Mouse (Mus musculus): ENCODE measurements around the gene Smc5. TPM values are rescaled to one million over a fixed set of nuclear protein-coding genes. Genes with fewer than 3 reads are reported as not detected.
A peak's percentile ranks its signal among the peaks of the same experiment; 100 is the strongest.

The Smc5 gene
- polyA plus RNA-seq, 1 experiment from 2014 or later = 10.7 TPM

DNA sequence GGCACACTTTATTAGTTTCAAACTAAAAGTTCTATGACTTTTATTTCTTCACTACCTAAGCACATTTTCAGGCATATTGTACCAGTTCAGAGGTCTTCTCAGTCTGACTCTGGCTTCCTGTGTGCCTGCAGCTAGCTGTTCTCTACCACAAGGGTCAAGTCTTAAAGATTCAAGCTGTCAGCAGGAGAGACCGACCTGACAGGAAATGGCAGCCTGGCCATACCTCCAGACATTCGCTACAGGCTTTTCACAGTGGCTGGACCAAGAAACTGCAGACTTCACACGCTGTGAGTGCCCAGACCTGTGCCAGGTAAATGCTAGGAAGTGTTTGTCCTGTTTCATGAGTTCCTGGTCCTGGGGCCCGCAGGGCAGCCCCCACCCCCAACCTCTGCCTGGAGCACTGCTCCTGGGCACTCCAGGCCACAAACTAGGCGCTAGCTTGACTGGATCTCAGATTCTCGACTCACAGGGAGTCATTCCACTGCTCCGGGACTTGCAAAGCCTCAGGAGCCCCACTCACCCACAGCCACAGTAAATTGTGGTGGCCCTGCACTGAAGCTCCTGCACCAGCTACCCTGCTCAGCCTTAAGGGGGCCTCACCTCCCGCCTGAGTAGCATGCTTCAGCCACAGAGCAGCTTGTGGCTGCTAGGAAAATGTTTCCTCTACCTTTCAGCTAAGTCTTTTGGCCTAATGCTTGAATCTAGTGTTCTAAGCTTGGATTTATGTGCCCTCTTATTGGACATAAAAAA is 8.4 kb upstream of the Smc5 start:
- no peak for ATAC-seq (ENCODE audit: insufficient read depth)
- Histone ChIP-seq H3K4me1 (replicated peaks) (no peaks in the 10 kb centered on the region), H3K9me3 (replicated peaks) (no peaks in the 10 kb centered on the region; the same call in 1 of the 2 replicates), H3K4me3 (replicated peaks) (no peak overlapping the region), H3K9ac (no peak overlapping the region), H3K27ac (replicated peaks) (no peak overlapping the region), H3K4me2 (no peak overlapping the region), H3K36me3 (replicated peaks) (no peaks in the 10 kb centered on the region), H3K27me3 (no peaks in the 10 kb centered on the region)
- WGBS (ENCODE audit: insufficient replicate concordance) = 58% methylated on average over 8 of the region's 8 CpGs

DNA sequence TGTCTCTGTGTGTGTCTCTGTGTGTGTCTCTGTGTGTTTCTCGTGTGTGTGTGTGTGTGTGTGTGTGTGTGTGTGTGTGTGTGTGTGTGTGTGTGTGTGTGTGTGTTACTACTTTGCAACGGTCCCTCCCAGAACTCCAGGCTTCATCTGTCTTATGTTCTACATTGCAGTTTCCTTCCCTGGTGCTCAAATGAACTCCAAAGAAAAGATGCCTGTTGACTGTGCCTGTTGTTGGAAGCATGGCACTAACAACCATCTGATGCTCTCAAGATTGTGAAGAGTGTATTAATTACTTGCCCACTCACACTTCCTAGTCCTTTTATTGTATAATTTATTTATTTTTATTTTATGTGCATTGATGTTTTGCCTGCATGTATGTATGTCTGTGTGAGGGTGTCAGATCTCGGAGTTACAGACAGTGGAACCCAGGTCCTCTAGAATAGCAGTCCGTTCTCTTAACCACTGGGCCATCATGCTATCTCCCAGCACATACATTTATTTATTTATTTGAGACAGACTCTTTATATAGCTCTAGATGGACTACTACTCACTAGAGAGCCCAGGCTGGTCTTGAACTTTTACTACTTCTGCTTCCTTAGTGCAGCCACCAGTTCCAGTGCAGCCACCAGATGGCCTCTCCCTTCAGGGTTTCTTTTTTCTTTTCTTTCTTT is 492 bp upstream of the Smc5 start:
- Histone ChIP-seq H3K36me3 (replicated peaks) (no peaks in the 10 kb centered on the region), H3K4me1 (replicated peaks) (peaks cover 14% of the 10 kb centered on the region), H3K27ac (replicated peaks) (no peak overlapping the region), H3K27me3 (no peaks in the 10 kb centered on the region), H3K9me3 (replicated peaks) (no peaks in the 10 kb centered on the region), H3K4me2 (peak overlapping the region; percentile 74), H3K9ac (no peak overlapping the region), H3K4me3 (replicated peaks) (peak overlapping the region; percentile 77)
- WGBS (ENCODE audit: insufficient replicate concordance) = 43% methylated on average over 4 of the region's 4 CpGs
- peak; percentile 7 for ATAC-seq (ENCODE audit: insufficient read depth)

DNA sequence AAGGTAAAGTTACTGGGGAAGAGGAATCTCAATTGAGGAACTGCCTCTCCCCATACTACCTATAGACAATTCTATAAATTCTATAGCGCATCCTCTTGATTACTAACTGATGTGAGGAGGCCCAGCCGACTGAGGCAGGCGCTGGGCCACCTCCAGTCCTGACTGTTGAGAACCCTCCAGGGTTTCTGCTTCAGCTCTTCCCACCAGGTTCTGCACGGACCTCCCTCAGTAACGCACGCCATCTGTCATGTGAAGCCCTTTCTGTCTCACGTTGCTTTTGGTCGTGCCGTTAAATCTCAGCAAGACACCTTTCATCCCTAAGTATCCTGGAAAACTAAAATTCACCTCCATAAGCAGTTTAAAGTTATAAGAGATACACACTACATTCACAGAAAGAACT is 16.9 kb downstream of the Smc5 start:
- 85% methylated on average over 9 of the region's 9 CpGs for WGBS (ENCODE audit: insufficient replicate concordance)
- Histone ChIP-seq H3K4me3 (replicated peaks) (no peak overlapping the region), H3K4me2 (no peak overlapping the region), H3K9ac (no peak overlapping the region), H3K27me3 (no peaks in the 10 kb centered on the region), H3K9me3 (replicated peaks) (no peaks in the 10 kb centered on the region), H3K27ac (replicated peaks) (no peak overlapping the region), H3K4me1 (replicated peaks) (no peaks in the 10 kb centered on the region), H3K36me3 (replicated peaks) (peaks cover 48% of the 10 kb centered on the region)
- no peak for ATAC-seq (ENCODE audit: insufficient read depth)

DNA sequence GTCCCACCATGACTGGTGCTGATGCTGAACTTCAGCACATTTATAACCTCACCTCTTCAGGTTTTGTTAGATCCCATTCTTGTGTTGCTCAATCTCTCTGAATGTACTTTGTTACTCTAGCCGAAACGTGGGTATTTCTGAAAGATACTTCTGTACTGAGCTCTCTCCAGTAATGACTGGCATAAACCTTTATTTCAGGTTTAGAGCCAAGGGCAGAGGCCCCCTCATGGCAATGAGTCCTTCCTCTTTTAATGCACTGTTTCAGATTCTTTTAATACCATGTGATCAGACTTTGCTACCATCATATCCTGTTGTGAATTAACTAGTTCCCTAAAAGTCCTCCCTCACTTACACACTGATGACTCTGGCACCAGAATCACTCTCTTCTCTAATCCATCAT is 27.2 kb downstream of the Smc5 start:
- WGBS (ENCODE audit: insufficient replicate concordance) = 66% methylated on average over 2 of the region's 2 CpGs
- no peaks in the 10 kb centered on the region for H3K27me3 ChIP-seq
- ATAC-seq (ENCODE audit: insufficient read depth) = no peak
- no peak overlapping the region for H3K27ac ChIP-seq (replicated peaks)
- no peak overlapping the region for H3K9ac ChIP-seq
- peaks cover 29% of the 10 kb centered on the region for H3K36me3 ChIP-seq (replicated peaks)
- H3K9me3 ChIP-seq (replicated peaks) = no peaks in the 10 kb centered on the region
- no peaks in the 10 kb centered on the region for H3K4me1 ChIP-seq (replicated peaks)
- H3K4me3 ChIP-seq (replicated peaks) = no peak overlapping the region
- H3K4me2 ChIP-seq = no peak overlapping the region

DNA sequence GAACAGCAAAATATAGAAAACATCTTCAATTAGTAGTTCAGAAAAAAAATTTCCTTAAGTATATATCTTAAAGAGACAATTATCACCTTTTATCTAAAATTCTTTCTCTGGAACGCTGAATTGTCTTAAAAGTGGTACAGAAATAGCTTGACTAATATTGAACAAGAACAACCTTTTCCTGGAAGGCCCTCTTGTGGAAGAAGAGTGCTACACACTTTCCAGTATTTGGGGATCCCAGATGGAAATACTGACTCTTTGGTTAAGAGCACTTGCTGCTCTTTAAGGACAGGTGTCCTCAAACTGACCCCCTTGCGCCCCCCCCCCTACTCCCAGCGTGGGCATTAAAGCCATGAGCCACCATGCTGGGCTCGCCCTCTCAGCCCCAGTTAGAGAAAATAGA is 48.6 kb downstream of the Smc5 start:
- Histone ChIP-seq H3K27me3 (no peaks in the 10 kb centered on the region), H3K36me3 (replicated peaks) (peaks cover 48% of the 10 kb centered on the region), H3K9me3 (replicated peaks) (no peaks in the 10 kb centered on the region), H3K27ac (replicated peaks) (no peak overlapping the region), H3K4me2 (no peak overlapping the region), H3K4me3 (replicated peaks) (no peak overlapping the region), H3K9ac (no peak overlapping the region), H3K4me1 (replicated peaks) (no peaks in the 10 kb centered on the region)
- ATAC-seq (ENCODE audit: insufficient read depth) = no peak
- WGBS (ENCODE audit: insufficient replicate concordance) = 60% methylated on average over 4 of the region's 4 CpGs

DNA sequence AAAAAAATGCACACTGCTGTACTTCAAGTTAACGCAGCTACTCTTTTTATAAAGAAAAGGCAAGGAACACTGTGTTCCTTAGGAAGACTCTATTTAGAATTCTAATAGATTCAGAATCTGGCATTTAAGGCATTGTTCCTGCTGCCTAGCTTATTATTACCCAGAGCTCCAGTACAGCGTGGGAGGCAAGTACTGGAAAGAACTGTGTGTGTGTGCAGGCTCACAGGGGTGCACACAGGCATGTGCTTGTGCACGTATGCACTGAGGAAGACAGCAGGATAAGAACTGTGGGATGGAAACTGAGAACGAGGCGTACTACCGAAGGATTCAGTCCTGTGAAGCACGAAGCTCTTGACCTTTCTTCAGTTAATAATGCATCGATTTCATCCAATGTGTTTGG is 59.4 kb downstream of the Smc5 start:
- ATAC-seq (ENCODE audit: insufficient read depth) = no peak

DNA sequence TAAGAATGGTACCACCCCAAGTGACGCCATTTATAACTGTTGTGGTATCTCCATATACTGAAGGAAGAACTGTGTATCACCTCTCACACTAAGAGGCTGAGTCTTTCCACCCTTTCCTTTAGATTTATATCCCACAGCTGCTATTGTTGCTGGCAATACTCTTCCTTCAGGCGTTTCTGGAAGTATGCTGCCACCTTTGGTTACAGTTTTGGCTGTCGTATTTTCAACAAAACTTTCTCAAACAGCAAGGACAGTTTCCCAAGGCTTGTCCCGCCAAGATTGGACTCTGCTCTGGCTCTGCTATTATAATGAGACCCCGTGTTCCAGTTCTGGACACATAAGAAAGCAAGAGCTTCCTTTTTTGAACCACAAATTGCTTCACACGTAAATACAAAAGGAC is 62.4 kb downstream of the Smc5 start:
- H3K9me3 ChIP-seq (replicated peaks) = no peaks in the 10 kb centered on the region
- peaks cover 48% of the 10 kb centered on the region for H3K36me3 ChIP-seq (replicated peaks)
- WGBS (ENCODE audit: insufficient replicate concordance) = 74% methylated on average over 6 of the region's 6 CpGs
- H3K27ac ChIP-seq (replicated peaks) = no peak overlapping the region
- no peaks in the 10 kb centered on the region for H3K4me1 ChIP-seq (replicated peaks)
- H3K27me3 ChIP-seq = no peaks in the 10 kb centered on the region
- H3K9ac ChIP-seq = no peak overlapping the region
- H3K4me2 ChIP-seq = no peak overlapping the region
- ATAC-seq (ENCODE audit: insufficient read depth) = no peak
- H3K4me3 ChIP-seq (replicated peaks) = no peak overlapping the region

More for the DNA sequence above, 59.4 kb downstream of the Smc5 start:
- WGBS (ENCODE audit: insufficient replicate concordance) = 87% methylated on average over 8 of the region's 8 CpGs
- Histone ChIP-seq H3K9me3 (replicated peaks) (no peaks in the 10 kb centered on the region), H3K4me3 (replicated peaks) (no peak overlapping the region), H3K4me1 (replicated peaks) (no peaks in the 10 kb centered on the region), H3K27ac (replicated peaks) (no peak overlapping the region), H3K9ac (no peak overlapping the region), H3K27me3 (no peaks in the 10 kb centered on the region), H3K4me2 (no peak overlapping the region), H3K36me3 (replicated peaks) (peaks cover 50% of the 10 kb centered on the region)

DNA sequence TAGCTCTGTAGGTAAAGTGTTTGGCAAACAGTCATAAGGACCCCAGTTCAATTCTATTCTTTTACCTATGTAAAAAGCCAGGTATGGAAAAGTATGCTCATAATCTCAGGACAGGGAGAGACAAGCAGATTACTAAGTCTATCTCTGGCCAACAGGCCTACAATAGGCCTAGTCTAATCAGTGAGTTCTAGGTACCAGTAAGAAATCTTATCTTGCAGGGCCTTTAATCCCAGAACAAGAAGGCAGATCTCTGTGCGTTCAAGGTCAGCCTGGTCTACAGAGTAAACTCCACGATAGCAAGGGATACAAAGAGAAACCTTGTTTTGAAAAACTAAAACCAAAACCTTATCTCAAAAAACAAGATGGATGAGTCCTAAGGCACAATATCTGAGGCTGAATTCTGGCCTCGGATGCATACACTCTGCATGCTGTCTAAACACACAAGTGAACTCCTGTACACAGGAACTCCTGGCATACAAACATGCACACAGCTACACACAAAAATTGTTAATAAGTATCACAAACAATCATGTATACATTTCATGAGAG is 70.1 kb downstream of the Smc5 start:
- Histone ChIP-seq H3K9me3 (replicated peaks) (no peaks in the 10 kb centered on the region), H3K9ac (no peak overlapping the region), H3K36me3 (replicated peaks) (peaks cover 36% of the 10 kb centered on the region), H3K27me3 (no peaks in the 10 kb centered on the region), H3K4me1 (replicated peaks) (peaks cover 9% of the 10 kb centered on the region; the same call in 1 of the 2 replicates), H3K4me3 (replicated peaks) (no peak overlapping the region), H3K27ac (replicated peaks) (no peak overlapping the region), H3K4me2 (no peak overlapping the region)
- WGBS (ENCODE audit: insufficient replicate concordance) = 16% methylated on average over 3 of the region's 3 CpGs
- peak; percentile 57 for ATAC-seq (ENCODE audit: insufficient read depth)

DNA sequence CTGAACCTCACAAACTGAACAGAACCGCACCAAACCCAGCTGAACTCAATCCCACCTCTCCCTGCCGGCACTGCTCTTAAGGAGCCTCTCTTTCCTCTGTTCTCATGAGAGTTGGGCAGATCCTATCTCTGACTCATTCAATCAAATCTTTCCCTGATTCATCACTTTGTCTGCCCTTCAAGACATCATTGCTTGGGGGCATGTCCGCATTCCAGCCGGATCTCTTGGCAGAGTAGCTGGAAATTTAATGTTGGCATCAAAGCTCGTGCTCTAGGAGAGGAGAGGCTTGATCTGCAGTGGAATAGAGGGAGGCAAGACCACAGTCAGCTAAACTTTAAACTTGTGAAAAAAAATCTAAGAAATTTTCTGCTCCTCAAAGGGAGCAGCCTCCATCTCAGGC is 71.6 kb downstream of the Smc5 start:
- Histone ChIP-seq H3K4me3 (replicated peaks) (no peak overlapping the region), H3K9ac (no peak overlapping the region), H3K9me3 (replicated peaks) (no peaks in the 10 kb centered on the region), H3K36me3 (replicated peaks) (peaks cover 32% of the 10 kb centered on the region), H3K27me3 (no peaks in the 10 kb centered on the region), H3K27ac (replicated peaks) (no peak overlapping the region), H3K4me2 (no peak overlapping the region), H3K4me1 (replicated peaks) (peaks cover 9% of the 10 kb centered on the region; the same call in 1 of the 2 replicates)
- no peak for ATAC-seq (ENCODE audit: insufficient read depth)
- 90% methylated on average over 5 of the region's 5 CpGs for whole genome bisulfite sequencing (ENCODE audit: insufficient replicate concordance)

DNA sequence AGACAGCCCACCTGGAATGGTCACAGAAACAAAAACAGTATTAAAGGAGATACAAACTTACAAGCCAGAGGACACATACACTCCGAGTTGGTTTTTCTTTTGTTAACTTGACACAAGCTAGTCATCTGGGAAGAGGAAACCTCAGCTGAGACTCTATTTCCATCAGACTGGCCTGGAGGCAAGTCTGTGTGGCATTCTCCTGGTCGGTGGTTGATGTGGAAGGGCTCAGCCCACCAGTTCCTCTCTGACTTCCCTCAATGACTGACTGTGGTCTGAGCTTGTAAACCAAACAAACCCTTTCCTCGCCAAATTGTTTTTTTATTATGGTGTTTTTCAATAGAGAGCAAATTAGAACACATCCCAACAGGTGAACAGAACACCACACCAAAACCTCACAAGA is 80.6 kb downstream of the Smc5 start:
- H3K27me3 ChIP-seq = no peaks in the 10 kb centered on the region
- no peak overlapping the region for H3K27ac ChIP-seq (replicated peaks)
- ATAC-seq (ENCODE audit: insufficient read depth) = no peak
- 35% methylated on average over 3 of the region's 3 CpGs for WGBS (ENCODE audit: insufficient replicate concordance)
- no peak overlapping the region for H3K4me2 ChIP-seq
- no peaks in the 10 kb centered on the region for H3K4me1 ChIP-seq (replicated peaks)
- no peak overlapping the region for H3K9ac ChIP-seq
- H3K9me3 ChIP-seq (replicated peaks) = no peaks in the 10 kb centered on the region
- H3K4me3 ChIP-seq (replicated peaks) = no peak overlapping the region
- H3K36me3 ChIP-seq (replicated peaks) = no peaks in the 10 kb centered on the region

DNA sequence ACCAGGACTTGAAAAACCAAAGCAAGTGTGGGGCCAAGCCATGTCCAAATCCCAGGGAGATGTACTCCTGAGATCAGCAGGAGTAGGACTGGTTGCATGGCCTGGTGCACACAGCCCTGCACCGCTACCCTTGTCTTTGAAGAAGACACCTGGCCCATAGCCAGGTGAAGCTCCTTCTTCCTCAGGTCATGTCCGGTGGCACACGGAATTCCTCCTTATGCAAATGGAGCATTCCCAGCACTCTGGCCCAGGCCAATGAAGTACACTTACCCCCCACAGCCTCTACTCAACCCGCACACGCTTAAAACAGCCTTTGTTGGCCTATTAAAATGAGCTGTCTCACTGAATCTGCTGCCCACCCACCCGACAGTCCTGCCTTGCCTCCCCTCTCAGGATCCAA is 82.2 kb downstream of the Smc5 start:
- 88% methylated on average over 6 of the region's 6 CpGs for WGBS (ENCODE audit: insufficient replicate concordance)
- Histone ChIP-seq H3K27ac (replicated peaks) (no peak overlapping the region), H3K27me3 (no peaks in the 10 kb centered on the region), H3K9ac (no peak overlapping the region), H3K4me2 (no peak overlapping the region), H3K36me3 (replicated peaks) (no peaks in the 10 kb centered on the region), H3K4me1 (replicated peaks) (no peaks in the 10 kb centered on the region), H3K9me3 (replicated peaks) (no peaks in the 10 kb centered on the region), H3K4me3 (replicated peaks) (no peak overlapping the region)
- no peak for ATAC-seq (ENCODE audit: insufficient read depth)

All from liver, embryonic 15.5 days (tissue).